Mouse (Mus musculus) limb, embryonic 14.5 days (tissue): ENCODE measurements around the gene Nedd4. TPM values are rescaled to one million over a fixed set of nuclear protein-coding genes. Genes with fewer than 3 reads are reported as not detected.

Source experiments
- ATAC-seq: fragments of 200-750 bp; cut with Nextera tagmentation; 2 replicates; pipeline ENCODE4 v1.8.0; 2017; ENCODE audit warnings: low read depth, moderate number of reproducible peaks, moderate TSS enrichment; ENCODE audit not compliant: low FRiP score
- DNase-seq: peaks from one replicate; pipeline ENCODE4 v3.0.0-alpha.2; 2015; ENCODE audit warnings: low spot score
- H3K27ac ChIP-seq: fragments of 300-500 bp; sonication (generic); replicated peaks from 2 replicates; pipeline ENCODE4 v1.5.1; 2014; ENCODE audit warnings: low read depth, mild to moderate bottlenecking, low read length, moderate library complexity, mixed read lengths
- H3K27me3 ChIP-seq: fragments of 300-500 bp; sonication (generic); 2 replicates; pipeline ENCODE4 v1.6.1; 2014; ENCODE audit warnings: low read length, mixed read lengths; ENCODE audit not compliant: control insufficient read depth, insufficient read depth
- H3K36me3 ChIP-seq: fragments of 300-500 bp; sonication (generic); 2 replicates; pipeline ENCODE4 v1.6.1; 2014; ENCODE audit warnings: mild to moderate bottlenecking, low read length, moderate library complexity, mixed read lengths; ENCODE audit not compliant: control insufficient read depth, insufficient read depth
- H3K4me1 ChIP-seq: fragments of 300-500 bp; sonication (generic); 2 replicates; pipeline ENCODE4 v1.6.1; 2014; ENCODE audit warnings: antibody characterized with exemption, low read length, mixed read lengths; ENCODE audit not compliant: control insufficient read depth, insufficient read depth
- H3K4me2 ChIP-seq: fragments of 300-500 bp; sonication (generic); replicated peaks from 2 replicates; pipeline ENCODE4 v1.6.1; 2014; ENCODE audit warnings: low read depth, mild to moderate bottlenecking, low read length, moderate library complexity; ENCODE audit not compliant: severe bottlenecking
- H3K4me3 ChIP-seq: fragments of 300-500 bp; sonication (generic); replicated peaks from 2 replicates; pipeline ENCODE4 v1.5.1; 2014; ENCODE audit warnings: low read length
- H3K9ac ChIP-seq: fragments of 300-500 bp; sonication (generic); 2 replicates; pipeline ENCODE4 v1.6.1; 2014; ENCODE audit warnings: mild to moderate bottlenecking, low read depth, low read length, moderate library complexity; ENCODE audit not compliant: severe bottlenecking
- H3K9me3 ChIP-seq: fragments of 300-500 bp; sonication (generic); 2 replicates; pipeline ENCODE4 v1.6.1; 2016; ENCODE audit warnings: low read length; ENCODE audit not compliant: control insufficient read depth
- POLR2A ChIP-seq: fragments of 200-500 bp; IDR thresholded peaks from 2 replicates; pipeline ENCODE4 v1.8.0; 2012; ENCODE audit warnings: inconsistent platforms, mild to moderate bottlenecking, moderate library complexity, borderline replicate concordance; ENCODE audit not compliant: insufficient read depth, insufficient read length; ENCODE audit errors: extremely low read depth
- WGBS: fragments of 180-500 bp; shearing (Covaris S2); extraction: QIAGEN DNeasy Blood & Tissue Kit; methylation state at CpG from one replicate; pipeline ENCODE4 v1.1.7; 2014; 5-methylcytosine and 5-hydroxymethylcytosine counted together
- polyA plus RNA-seq, 2 experiments: library from polyadenylated mRNA; depleted of rRNA in 1 of 2; stranded (reverse) in 1 of 2; unstranded in 1 of 2; fragments of >200 nt; fragmentation: Nextera tagmentation in 1 of 2; extraction: Ambion mirVana in 1 of 2; gene quantifications; 2 replicates each; pipeline versions ENCODE4 v1.2.1 to v1.2.3; 2012 to 2014

Nedd4 gene
- polyA plus RNA-seq, 2 experiments, result 684 to 859 TPM

DNA sequence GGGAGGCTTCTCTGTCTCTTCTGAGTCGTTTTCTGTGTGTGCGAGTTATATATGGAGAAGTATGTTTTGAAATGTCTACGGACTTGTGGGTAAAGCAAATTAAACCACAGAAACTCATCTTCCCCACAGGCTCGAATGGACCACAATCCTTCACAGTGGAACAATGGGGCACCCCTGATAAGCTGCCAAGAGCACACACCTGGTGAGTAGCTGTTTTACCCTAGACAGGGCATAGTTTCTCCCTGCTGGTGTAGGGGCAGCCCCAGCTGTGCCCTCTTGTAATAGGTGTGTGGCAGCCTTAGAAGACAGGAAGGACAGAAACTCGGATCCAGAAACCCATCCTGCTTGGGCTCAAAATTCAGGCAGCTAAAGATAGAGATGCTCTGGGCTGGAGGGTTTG, 84.1 kb downstream of the Nedd4 start:
- no peak overlapping the region for H3K27ac ChIP-seq
- no peaks in the 10 kb centered on the region for H3K27me3 ChIP-seq
- no peak for TF ChIP-seq POLR2A
- no peak overlapping the region for H3K4me2 ChIP-seq
- H3K36me3 ChIP-seq, result peaks cover 84% of the 10 kb centered on the region
- no peaks in the 10 kb centered on the region for H3K9me3 ChIP-seq
- no peak overlapping the region for H3K4me3 ChIP-seq
- WGBS, result 82% methylated on average over 5 of the region's 5 CpGs
- ATAC-seq (no peak), DNase-seq (no peak)
- H3K4me1 ChIP-seq, result no peaks in the 10 kb centered on the region
- H3K9ac ChIP-seq, result no peak overlapping the region

DNA sequence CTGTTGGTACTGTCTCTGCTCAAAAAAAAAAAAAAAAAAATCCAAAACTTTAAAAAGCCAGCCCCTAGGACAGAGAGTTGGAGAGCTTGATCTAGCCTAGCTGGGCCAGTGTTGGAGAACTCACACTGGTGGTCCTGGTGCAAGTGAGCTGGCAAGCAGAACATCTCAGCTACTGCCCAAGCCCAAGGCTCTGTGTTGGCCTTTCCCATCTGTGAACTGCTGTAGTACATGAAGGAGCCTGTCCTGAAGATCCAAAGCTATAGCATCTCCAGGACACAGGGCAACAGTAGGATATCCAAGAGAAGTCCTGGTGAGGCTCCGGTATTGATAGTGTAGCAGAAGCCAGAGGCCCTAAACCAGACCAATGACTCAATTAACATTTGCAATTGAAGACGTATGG, 88.1 kb downstream of the Nedd4 start:
- DNase-seq (no peak), ATAC-seq (0 out of 2 replicates have a peak, but pooled peaks have one; percentile 3)
- Histone ChIP-seq H3K9me3 (no peaks in the 10 kb centered on the region), H3K4me1 (0 out of 2 replicates have a peak, but pooled peaks cover 3% of the 10 kb centered on the region), H3K4me3 (no peak overlapping the region), H3K4me2 (no peak overlapping the region), H3K9ac (no peak overlapping the region), H3K27ac (no peak overlapping the region), H3K27me3 (no peaks in the 10 kb centered on the region), H3K36me3 (peaks cover 45% of the 10 kb centered on the region)
- no peak for TF ChIP-seq POLR2A
- WGBS, result 75% methylated on average over 2 of the region's 2 CpGs

DNA sequence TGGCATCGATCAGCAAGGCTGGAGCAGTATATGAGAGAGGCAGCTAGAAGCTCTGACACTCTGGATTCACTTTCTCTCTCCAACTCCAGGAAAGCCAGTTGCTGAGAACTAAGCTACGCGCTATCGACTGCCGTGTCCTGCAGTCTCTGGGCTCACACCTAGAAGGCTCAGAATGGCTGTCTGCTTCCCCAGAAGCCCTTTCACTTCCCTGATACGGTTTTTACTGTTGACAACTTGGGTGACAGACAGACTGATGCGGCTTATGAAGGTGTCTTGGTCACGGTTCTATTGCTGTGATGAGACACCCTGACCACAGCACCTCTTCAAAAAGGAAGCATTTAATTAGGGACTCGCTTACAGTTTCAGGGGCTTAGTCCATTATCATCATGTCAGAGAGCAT, 90.5 kb downstream of the Nedd4 start:
- Histone ChIP-seq H3K9me3 (no peaks in the 10 kb centered on the region), H3K36me3 (peaks cover 21% of the 10 kb centered on the region), H3K27me3 (no peaks in the 10 kb centered on the region), H3K4me2 (no peak overlapping the region), H3K4me1 (0 out of 2 replicates have a peak, but pooled peaks cover 3% of the 10 kb centered on the region), H3K27ac (no peak overlapping the region), H3K9ac (no peak overlapping the region), H3K4me3 (no peak overlapping the region)
- DNase-seq (no peak), ATAC-seq (no peak)
- 67% methylated on average over 9 of the region's 9 CpGs for WGBS
- TF ChIP-seq POLR2A, result no peak

DNA sequence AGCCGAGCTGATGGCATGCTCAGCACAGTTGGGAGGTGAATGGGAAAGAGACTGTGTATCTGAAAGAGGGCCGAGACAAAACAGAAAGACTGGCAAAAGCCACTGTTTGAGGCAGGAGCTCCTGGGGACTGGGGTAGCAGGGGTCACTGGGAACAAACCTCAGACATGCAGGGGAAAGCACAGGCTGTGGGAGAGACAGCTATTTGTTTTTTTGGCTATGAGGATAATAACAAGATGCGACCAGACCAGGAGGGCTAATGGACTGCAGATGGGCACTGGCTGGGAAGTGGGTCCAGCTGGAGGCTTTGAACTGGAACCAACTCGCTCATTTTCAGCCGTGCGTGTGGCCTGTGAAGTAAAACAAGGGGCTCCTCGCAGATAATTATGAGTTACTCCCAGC, 91.6 kb downstream of the Nedd4 start:
- no peak for TF ChIP-seq POLR2A
- ATAC-seq, result no peak

DNA sequence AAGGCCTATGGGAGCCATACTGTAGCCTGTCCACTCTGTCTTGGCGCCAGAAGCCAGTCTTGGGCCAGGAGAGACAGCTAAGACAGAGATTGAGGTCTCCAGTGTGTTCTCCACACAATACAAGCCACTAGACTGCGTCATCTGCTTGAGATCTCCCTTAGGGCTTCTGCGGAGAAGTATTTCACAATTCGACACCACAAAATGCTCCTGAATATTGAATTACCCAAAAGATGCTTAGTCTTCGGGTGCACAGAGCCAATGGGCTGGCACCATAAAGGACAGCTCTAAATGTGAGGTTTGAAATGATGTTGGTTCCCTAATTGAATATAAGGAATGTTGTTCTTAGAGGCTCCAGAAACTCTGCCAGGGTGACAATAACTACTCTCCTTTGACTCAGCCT, 95.0 kb downstream of the Nedd4 start:
- H3K27ac ChIP-seq, result no peak overlapping the region
- no peaks in the 10 kb centered on the region for H3K27me3 ChIP-seq
- peaks cover 12% of the 10 kb centered on the region for H3K4me1 ChIP-seq
- ATAC-seq (no peak), DNase-seq (no peak)
- no peaks in the 10 kb centered on the region for H3K9me3 ChIP-seq
- H3K9ac ChIP-seq, result no peak overlapping the region
- H3K4me3 ChIP-seq, result no peak overlapping the region
- 78% methylated on average over 5 of the region's 5 CpGs for WGBS
- no peaks in the 10 kb centered on the region for H3K36me3 ChIP-seq
- TF ChIP-seq POLR2A, result no peak
- no peak overlapping the region for H3K4me2 ChIP-seq

More for the DNA sequence above, 91.6 kb downstream of the Nedd4 start:
- peak; percentile 47 for DNase-seq
- 8% methylated on average over 7 of the region's 7 CpGs for WGBS
- no peak overlapping the region for H3K27ac ChIP-seq
- peaks cover 12% of the 10 kb centered on the region for H3K36me3 ChIP-seq
- H3K9ac ChIP-seq, result no peak overlapping the region
- no peaks in the 10 kb centered on the region for H3K27me3 ChIP-seq
- H3K4me3 ChIP-seq, result no peak overlapping the region
- no peaks in the 10 kb centered on the region for H3K9me3 ChIP-seq
- peaks cover 8% of the 10 kb centered on the region for H3K4me1 ChIP-seq
- no peak overlapping the region for H3K4me2 ChIP-seq

DNA sequence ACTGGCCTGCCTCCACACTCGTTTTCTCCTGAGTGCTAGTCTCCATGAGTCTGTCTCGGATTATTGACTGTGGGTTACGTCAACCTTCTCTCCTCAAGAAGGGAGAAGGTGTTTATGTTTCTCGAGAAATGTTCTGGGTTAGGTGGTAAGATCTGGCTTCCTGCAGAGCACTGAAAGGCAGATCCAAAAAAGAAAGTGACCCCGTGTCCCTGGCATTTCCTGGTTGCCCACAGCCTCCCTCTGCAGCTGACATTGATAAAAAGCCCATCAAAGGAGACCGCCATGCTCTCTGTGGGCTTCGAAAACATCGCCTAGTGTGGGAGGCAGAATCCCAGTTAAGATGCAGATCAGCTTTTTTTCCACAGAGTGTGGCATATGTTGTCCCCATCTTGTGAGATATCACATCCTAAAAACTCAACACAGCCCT, 96.6 kb downstream of the Nedd4 start:
- no peak overlapping the region for H3K4me2 ChIP-seq
- no peak overlapping the region for H3K4me3 ChIP-seq
- no peak overlapping the region for H3K27ac ChIP-seq
- no peak for TF ChIP-seq POLR2A
- 12% methylated on average over 8 of the region's 8 CpGs for WGBS
- peaks cover 15% of the 10 kb centered on the region for H3K4me1 ChIP-seq
- H3K9ac ChIP-seq, result no peak overlapping the region
- no peaks in the 10 kb centered on the region for H3K9me3 ChIP-seq
- peak; percentile 23; the same call in 1 of the 2 replicates for ATAC-seq
- no peaks in the 10 kb centered on the region for H3K27me3 ChIP-seq
- DNase-seq, result no peak
- H3K36me3 ChIP-seq, result no peaks in the 10 kb centered on the region
